Mouse (Mus musculus): Measurements from ENCODE around the gene Kat2a. TPM values are rescaled to one million over a fixed set of nuclear protein-coding genes. Genes with fewer than 3 reads are reported as not detected.

The Kat2a gene
- polyA plus RNA-seq, 1 experiment from 2014 or later: 44.1 TPM

DNA sequence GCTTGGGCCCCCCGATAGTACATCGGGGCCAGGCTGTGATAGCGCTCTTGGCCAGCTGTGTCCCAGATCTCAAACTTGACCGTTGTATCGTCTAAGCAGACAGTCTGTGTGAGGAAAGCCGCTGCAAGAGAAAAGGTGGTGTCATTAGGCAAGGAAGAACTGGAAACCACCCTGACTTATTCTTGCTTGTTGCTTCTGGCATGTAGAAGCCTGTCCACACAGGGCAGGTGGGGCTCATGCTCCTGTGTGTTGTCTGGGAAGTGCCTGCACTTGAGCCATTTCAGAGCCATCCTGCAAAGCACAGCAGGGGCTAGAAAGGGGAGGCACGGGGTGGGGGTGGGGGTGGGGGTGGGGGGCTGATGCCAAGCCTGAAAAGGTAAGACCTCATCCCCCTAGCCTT lies 6.2 kb upstream of the Kat2a start:
- H3K4me2 ChIP-seq (ENCODE audit: low read depth, low read length): no peak overlapping the region
- no peak overlapping the region for H3K4me3 ChIP-seq (ENCODE audit: low read length)
- WGBS: 87% methylated on average over 7 of the region's 7 CpGs
- H3K36me3 ChIP-seq (ENCODE audit: control insufficient read depth, insufficient read depth, low read length): peaks cover 15% of the 10 kb centered on the region
- no peak overlapping the region for H3K27ac ChIP-seq (ENCODE audit: low read length)
- no peak for ATAC-seq (ENCODE audit: low read depth)
- peaks cover 29% of the 10 kb centered on the region for H3K4me1 ChIP-seq (replicated peaks; ENCODE audit: control insufficient read depth, insufficient read depth, low read length)
- H3K9me3 ChIP-seq (ENCODE audit: control insufficient read depth, low read length): no peaks in the 10 kb centered on the region
- H3K9ac ChIP-seq (ENCODE audit: low read length): no peak overlapping the region
- H3K27me3 ChIP-seq (ENCODE audit: control insufficient read depth, insufficient read depth, low read depth, low read length): no peaks in the 10 kb centered on the region

DNA sequence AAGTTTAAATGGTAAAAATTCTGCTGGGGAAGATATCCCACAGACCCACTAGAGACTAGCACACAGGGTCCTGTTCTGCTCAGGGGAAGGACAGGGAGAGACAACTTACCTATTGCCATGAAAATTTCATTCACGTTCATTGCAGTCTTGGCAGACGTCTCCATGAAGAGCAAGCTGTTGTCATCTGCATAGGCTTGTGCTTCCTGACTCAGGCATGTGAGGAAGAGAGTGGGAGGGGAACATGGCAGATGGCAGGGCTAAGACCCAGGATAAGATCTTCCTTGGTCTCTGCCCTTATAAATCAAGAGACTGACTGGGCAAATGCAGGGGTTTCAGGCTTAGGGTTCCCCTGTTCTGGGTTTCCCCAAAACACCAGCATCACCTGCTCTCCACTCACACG lies 4.4 kb upstream of the Kat2a start:
- H3K27ac ChIP-seq (ENCODE audit: low read length): no peak overlapping the region
- peaks cover 15% of the 10 kb centered on the region for H3K36me3 ChIP-seq (ENCODE audit: control insufficient read depth, insufficient read depth, low read length)
- WGBS: 73% methylated on average over 3 of the region's 3 CpGs
- H3K27me3 ChIP-seq (ENCODE audit: control insufficient read depth, insufficient read depth, low read depth, low read length): no peaks in the 10 kb centered on the region
- ATAC-seq (ENCODE audit: low read depth): no peak
- H3K4me2 ChIP-seq (ENCODE audit: low read depth, low read length): no peak overlapping the region
- no peak overlapping the region for H3K9ac ChIP-seq (ENCODE audit: low read length)
- peaks cover 30% of the 10 kb centered on the region for H3K4me1 ChIP-seq (replicated peaks; ENCODE audit: control insufficient read depth, insufficient read depth, low read length)
- H3K9me3 ChIP-seq (ENCODE audit: control insufficient read depth, low read length): no peaks in the 10 kb centered on the region
- H3K4me3 ChIP-seq (ENCODE audit: low read length): no peak overlapping the region

DNA sequence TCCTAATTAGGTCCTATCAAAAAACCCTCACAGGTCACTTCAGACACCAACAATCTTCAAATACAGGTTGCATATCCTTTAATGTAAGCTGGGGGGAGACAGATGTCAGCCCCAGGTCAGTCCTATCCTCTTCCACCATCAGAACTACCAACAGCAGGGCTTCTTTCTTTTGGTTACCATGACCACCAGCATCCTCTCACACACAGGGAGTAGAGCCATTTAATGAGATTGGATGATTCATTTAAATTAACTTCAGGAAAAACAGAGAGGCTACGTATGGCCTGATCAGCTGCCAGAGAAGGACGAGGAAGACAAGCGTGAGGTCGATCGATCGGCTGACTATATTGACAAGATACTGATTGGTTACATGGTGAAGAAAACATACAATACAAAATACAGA lies 2.7 kb upstream of the Kat2a start:
- H3K9ac ChIP-seq (ENCODE audit: low read length): no peak overlapping the region
- no peak overlapping the region for H3K27ac ChIP-seq (ENCODE audit: low read length)
- WGBS: 87% methylated on average over 6 of the region's 6 CpGs
- H3K4me3 ChIP-seq (ENCODE audit: low read length): no peak overlapping the region
- H3K9me3 ChIP-seq (ENCODE audit: control insufficient read depth, low read length): no peaks in the 10 kb centered on the region
- H3K27me3 ChIP-seq (ENCODE audit: control insufficient read depth, insufficient read depth, low read depth, low read length): no peaks in the 10 kb centered on the region
- H3K36me3 ChIP-seq (ENCODE audit: control insufficient read depth, insufficient read depth, low read length): peaks cover 15% of the 10 kb centered on the region
- peaks cover 26% of the 10 kb centered on the region for H3K4me1 ChIP-seq (replicated peaks; ENCODE audit: control insufficient read depth, insufficient read depth, low read length)
- no peak for ATAC-seq (ENCODE audit: low read depth)
- H3K4me2 ChIP-seq (ENCODE audit: low read depth, low read length): no peak overlapping the region

DNA sequence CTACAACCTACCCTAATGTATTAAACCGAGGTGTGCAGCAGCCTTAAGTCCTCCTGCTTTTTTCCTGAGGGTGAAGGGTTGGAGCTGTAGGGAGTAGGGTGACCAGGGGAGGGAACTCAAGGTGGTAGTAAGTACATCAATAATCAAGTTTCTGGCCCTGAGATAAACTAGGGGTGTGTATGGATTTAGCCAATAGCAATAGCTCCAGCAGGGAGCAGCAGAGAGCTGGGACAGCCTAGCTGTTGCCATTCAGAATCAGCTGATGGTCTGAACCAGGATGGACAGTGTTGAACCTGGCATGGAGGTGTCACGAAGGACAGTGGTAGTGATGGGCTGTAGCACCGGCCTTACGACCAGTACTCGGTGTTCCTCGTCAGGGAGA lies 2.3 kb upstream of the Kat2a start:
- H3K27ac ChIP-seq (ENCODE audit: low read length): peak overlapping the region; percentile 85; the same call in 1 of the 2 replicates
- H3K36me3 ChIP-seq (ENCODE audit: control insufficient read depth, insufficient read depth, low read length): peaks cover 15% of the 10 kb centered on the region
- peak overlapping the region; percentile 41 for H3K4me3 ChIP-seq (ENCODE audit: low read length)
- H3K27me3 ChIP-seq (ENCODE audit: control insufficient read depth, insufficient read depth, low read depth, low read length): no peaks in the 10 kb centered on the region
- ATAC-seq (ENCODE audit: low read depth): peak; percentile 21; the same call in 1 of the 2 replicates
- peak overlapping the region; percentile 68 for H3K4me2 ChIP-seq (ENCODE audit: low read depth, low read length)
- H3K4me1 ChIP-seq (replicated peaks; ENCODE audit: control insufficient read depth, insufficient read depth, low read length): peaks cover 26% of the 10 kb centered on the region
- WGBS: 43% methylated on average over 6 of the region's 6 CpGs
- no peaks in the 10 kb centered on the region for H3K9me3 ChIP-seq (ENCODE audit: control insufficient read depth, low read length)
- H3K9ac ChIP-seq (ENCODE audit: low read length): no peak overlapping the region

DNA sequence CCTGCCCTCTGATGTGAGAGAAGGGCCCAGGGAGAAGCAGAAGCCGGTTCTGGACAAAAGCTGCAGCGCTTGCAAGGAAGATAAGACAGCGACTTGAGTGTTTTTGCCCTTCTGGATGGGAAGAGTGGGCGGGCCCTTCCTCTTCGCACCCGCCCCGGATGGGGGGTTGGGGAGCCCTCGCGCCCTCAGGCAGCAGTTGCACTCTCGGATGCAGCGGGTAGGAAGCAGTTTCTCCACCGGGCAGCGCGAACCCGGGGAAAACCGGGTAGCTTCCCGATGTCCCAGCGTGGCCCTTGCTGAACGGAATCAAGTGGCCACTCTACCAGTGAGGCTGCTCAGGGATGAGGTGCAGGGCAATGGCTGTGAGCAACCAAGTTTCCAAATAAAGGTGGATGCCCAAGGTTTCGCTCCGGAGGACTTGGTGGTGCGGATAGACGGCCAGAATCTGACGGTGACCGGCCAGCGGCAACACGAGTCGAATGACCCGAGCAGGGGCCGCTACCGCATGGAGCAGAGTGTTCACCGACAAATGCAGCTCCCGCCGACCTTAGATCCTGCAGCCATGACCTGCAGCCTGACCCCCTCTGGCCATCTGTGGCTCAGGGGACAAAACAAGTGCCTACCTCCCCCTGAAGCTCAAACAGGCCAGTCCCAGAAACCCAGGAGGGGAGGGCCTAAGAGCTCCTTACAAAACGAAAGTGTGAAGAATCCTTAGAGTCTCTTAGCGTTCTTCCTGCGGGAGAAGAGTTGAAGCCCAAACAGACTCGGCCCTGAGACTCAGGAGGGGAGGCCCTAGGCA lies 1.7 kb upstream of the Kat2a start, which contains the start of gene Hspb9:
Hspb9 (plus strand) TSS at position 116 of the 799 bp plus-strand sequence.
- peak within 1 kb of the TSS; percentile 41 for H3K4me3 ChIP-seq (ENCODE audit: low read length)
- peak; percentile 43 for ATAC-seq (ENCODE audit: low read depth)
- H3K27me3 ChIP-seq (ENCODE audit: control insufficient read depth, insufficient read depth, low read depth, low read length): no peaks in the 10 kb centered on the region
- H3K36me3 ChIP-seq (ENCODE audit: control insufficient read depth, insufficient read depth, low read length): peaks cover 18% of the 10 kb centered on the region
- H3K9ac ChIP-seq (ENCODE audit: low read length): peak within 1 kb of the TSS; percentile 59
- no peaks in the 10 kb centered on the region for H3K9me3 ChIP-seq (ENCODE audit: control insufficient read depth, low read length)
- peaks cover 26% of the 10 kb centered on the region for H3K4me1 ChIP-seq (replicated peaks; ENCODE audit: control insufficient read depth, insufficient read depth, low read length)
- H3K27ac ChIP-seq (ENCODE audit: low read length): peak within 1 kb of the TSS; percentile 85
- 8% methylated on average over 38 of the region's 38 CpGs for WGBS
- peak within 1 kb of the TSS; percentile 68 for H3K4me2 ChIP-seq (ENCODE audit: low read depth, low read length)

DNA sequence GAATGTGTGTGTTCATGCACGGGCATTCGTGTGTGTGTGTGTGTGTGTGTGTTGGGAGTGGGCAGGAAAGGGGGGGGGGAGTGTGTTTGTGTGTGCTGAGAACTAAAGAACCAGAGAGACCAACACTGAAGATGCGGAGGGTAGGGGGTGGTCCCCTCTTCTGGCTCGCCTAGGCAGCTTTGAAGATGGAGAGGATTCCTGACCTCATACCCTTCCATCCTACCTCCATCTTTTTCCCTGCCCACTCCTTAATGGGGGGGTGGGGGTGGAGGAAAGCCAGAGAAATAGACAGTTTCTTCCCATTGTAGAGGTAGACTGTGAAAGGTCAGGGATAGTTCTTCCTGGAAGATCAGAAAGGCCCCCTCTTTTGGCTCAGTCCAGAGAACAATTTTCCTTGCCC lies 909 bp upstream of the Kat2a start:
- 64% methylated on average over 4 of the region's 4 CpGs for WGBS
- H3K9me3 ChIP-seq (ENCODE audit: control insufficient read depth, low read length): no peaks in the 10 kb centered on the region
- H3K27ac ChIP-seq (ENCODE audit: low read length): peak overlapping the region; percentile 85
- H3K4me1 ChIP-seq (replicated peaks; ENCODE audit: control insufficient read depth, insufficient read depth, low read length): peaks cover 26% of the 10 kb centered on the region
- H3K4me3 ChIP-seq (ENCODE audit: low read length): no peak overlapping the region; the same call in 1 of the 2 replicates
- H3K27me3 ChIP-seq (ENCODE audit: control insufficient read depth, insufficient read depth, low read depth, low read length): no peaks in the 10 kb centered on the region
- H3K9ac ChIP-seq (ENCODE audit: low read length): peak overlapping the region; percentile 59
- H3K36me3 ChIP-seq (ENCODE audit: control insufficient read depth, insufficient read depth, low read length): peaks cover 16% of the 10 kb centered on the region
- peak overlapping the region; percentile 68 for H3K4me2 ChIP-seq (ENCODE audit: low read depth, low read length)
- no peak for ATAC-seq (ENCODE audit: low read depth)

DNA sequence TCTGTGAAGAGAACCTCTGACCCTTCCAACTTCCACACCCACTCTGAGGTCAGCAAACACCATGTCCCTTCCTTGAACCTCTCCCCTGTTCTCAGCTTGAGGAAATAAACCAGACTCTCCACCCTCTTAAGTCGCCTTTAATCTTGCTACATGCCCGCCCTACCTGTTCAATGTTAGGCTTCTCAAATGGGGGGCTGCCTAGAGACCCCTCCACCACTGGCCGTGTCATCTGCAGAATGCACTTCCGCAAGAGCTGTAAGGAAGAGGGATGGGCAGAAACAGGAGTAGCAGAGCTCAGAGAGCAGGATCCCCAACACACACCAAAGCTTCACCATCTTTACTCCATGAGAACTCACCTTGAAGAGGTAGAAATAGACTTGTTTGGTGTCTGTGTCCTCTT lies 1.3 kb downstream of the Kat2a start:
- H3K9ac ChIP-seq (ENCODE audit: low read length): no peak overlapping the region

DNA sequence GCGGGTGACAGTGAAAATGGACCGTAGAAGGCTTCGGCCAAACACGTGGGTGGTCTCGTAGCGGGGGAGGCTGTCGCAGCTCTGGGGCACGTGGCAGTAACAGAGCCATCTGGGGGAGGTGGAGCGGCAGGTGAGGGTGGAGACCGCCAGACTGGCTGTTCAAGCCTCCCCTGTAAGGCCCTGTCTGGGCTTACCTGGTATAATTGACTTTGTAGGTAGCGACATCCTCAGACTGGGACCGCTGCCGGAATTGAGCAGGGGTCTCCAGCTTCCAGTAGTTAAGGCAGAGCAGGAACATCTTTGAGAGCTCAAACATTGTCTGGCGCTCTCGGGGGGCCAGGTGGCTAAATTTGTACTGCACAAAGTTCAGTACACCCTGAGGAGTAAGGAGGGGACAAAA lies 1.7 kb downstream of the Kat2a start:
- H3K4me2 ChIP-seq (ENCODE audit: low read depth, low read length): no peak overlapping the region
- H3K9ac ChIP-seq (ENCODE audit: low read length): no peak overlapping the region
- H3K9me3 ChIP-seq (ENCODE audit: control insufficient read depth, low read length): no peaks in the 10 kb centered on the region
- peaks cover 26% of the 10 kb centered on the region for H3K4me1 ChIP-seq (replicated peaks; ENCODE audit: control insufficient read depth, insufficient read depth, low read length)
- H3K27ac ChIP-seq (ENCODE audit: low read length): no peak overlapping the region
- ATAC-seq (ENCODE audit: low read depth): no peak
- no peaks in the 10 kb centered on the region for H3K27me3 ChIP-seq (ENCODE audit: control insufficient read depth, insufficient read depth, low read depth, low read length)
- 91% methylated on average over 15 of the region's 15 CpGs for WGBS
- H3K4me3 ChIP-seq (ENCODE audit: low read length): no peak overlapping the region
- peaks cover 25% of the 10 kb centered on the region for H3K36me3 ChIP-seq (ENCODE audit: control insufficient read depth, insufficient read depth, low read length)

More for the DNA sequence above, 1.3 kb downstream of the Kat2a start:
- Histone ChIP-seq H3K27ac (ENCODE audit: low read length) (no peak overlapping the region), H3K4me1 (replicated peaks; ENCODE audit: control insufficient read depth, insufficient read depth, low read length) (peaks cover 26% of the 10 kb centered on the region), H3K27me3 (ENCODE audit: control insufficient read depth, insufficient read depth, low read depth, low read length) (no peaks in the 10 kb centered on the region), H3K4me3 (ENCODE audit: low read length) (no peak overlapping the region), H3K36me3 (ENCODE audit: control insufficient read depth, insufficient read depth, low read length) (peaks cover 26% of the 10 kb centered on the region), H3K9me3 (ENCODE audit: control insufficient read depth, low read length) (no peaks in the 10 kb centered on the region), H3K4me2 (ENCODE audit: low read depth, low read length) (peak overlapping the region; percentile 82)
- 73% methylated on average over 4 of the region's 4 CpGs for WGBS
- ATAC-seq (ENCODE audit: low read depth): no peak

DNA sequence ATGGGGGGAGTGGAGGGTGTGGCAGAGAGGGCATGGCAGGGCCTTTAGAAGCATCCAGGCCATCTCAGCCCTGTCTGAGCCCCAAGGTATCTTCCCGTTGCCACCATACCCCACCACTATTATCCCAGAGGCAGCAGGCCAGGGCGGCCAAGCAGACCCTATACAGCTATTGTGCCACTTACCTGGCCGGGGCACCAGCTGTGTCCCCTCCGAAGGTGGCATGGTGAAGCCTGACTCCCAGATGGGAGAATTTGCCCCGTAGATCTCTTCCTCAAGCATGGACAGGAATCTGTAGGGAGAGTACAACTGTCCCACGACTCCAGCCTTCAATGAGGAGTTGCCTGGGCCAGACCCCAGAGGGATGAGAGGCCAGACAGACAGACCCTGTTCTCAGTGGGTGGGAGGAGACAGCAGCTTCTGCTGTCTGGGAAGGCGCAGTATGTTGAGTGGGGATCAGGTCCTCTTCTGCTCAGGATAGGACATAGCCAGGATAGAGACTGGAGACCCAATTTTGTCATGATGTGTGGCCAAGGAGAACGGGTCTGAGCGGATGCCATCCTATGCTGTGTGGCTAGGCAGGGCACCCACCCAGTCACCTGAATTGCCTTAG lies 3.0 kb downstream of the Kat2a start:
- Histone ChIP-seq H3K9ac (ENCODE audit: low read length) (no peak overlapping the region), H3K36me3 (ENCODE audit: control insufficient read depth, insufficient read depth, low read length) (peaks cover 23% of the 10 kb centered on the region), H3K4me2 (ENCODE audit: low read depth, low read length) (no peak overlapping the region), H3K4me3 (ENCODE audit: low read length) (no peak overlapping the region), H3K27ac (ENCODE audit: low read length) (no peak overlapping the region), H3K9me3 (ENCODE audit: control insufficient read depth, low read length) (no peaks in the 10 kb centered on the region), H3K27me3 (ENCODE audit: control insufficient read depth, insufficient read depth, low read depth, low read length) (no peaks in the 10 kb centered on the region), H3K4me1 (replicated peaks; ENCODE audit: control insufficient read depth, insufficient read depth, low read length) (peaks cover 26% of the 10 kb centered on the region)
- ATAC-seq (ENCODE audit: low read depth): no peak
- WGBS: 94% methylated on average over 9 of the region's 9 CpGs

Measured in lung, embryonic 16.5 days (tissue).